Mouse (Mus musculus) layer of hippocampus, postnatal 36 days (tissue): ENCODE measurements at regions not wholly inside any gene's neighbourhood (a gene's known extent, or its start where the extent isn't known, plus 50 kb on each side); places are given as distances from the start of the nearest gene placed in this dataset.

Source experiments
- DNase-seq, 2 experiments: peaks; one replicate each; pipeline ENCODE4 v3.0.0; 2022

DNA sequence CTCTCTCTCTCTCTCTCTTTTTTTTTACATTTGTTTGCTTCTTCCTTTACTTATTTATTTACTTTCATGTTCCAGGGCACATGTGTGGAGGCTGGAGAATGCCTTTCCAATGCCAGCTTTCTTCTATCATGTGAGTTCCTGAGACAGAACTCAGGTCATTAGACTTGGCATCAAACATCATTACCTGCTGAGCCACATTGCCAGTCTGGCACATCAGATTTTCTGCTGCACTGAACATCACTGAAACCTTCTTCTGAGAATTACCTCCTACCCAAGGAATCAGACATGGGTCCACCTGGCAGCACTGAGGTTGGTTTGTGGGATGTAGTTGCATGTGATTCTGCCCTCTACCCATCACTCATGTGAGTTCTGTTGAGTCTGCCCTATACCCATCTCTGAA lies 279.2 kb upstream of the Fam19a5 start:
- DNase-seq = no peak

DNA sequence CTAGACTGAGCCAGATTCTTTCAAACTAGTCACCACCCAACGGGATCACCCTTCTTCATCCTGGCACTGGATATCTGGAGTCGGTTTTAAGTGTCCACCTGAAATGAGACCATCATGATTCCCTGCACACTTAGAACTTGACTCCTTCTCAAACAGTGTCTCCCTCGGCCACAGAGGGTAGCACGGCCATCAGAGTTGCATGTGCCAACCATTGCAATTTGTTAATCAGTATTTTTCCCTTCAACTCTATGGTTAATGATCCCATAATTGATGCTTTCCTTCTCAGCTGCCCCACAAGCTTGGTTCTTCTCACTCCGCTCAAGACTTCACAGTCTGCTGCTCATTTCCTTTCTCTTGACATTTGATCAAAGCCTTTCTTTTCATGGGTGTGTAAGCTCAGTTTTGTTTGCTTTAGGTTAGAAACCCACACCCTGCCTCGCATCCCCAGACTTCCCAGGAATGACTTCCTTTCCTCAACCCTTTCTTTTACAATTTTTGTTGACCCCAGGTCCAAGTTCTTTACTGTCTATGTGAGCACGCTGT lies 253.0 kb upstream of the Fam19a5 start:
- DNase-seq = no peak

DNA sequence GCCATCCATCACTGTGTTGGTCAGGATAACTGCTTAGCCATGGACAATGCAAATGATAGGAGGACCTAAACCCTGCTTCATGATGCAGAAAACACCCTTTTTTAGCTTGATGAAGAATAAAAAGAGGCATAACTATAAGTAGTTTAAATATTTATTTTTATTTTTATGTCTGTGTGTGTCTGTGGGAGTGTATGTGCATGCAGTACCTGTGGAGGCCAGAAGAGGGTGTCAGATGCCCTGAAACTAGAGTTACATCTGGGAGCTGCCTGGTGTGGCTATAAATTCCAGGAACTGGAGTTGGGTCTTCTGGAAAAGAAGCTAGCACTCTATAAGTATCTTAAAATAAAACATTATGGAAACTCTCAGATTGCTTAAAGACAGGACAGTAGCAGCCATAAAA lies 224.2 kb upstream of the Fam19a5 start:
- DNase-seq = no peak

DNA sequence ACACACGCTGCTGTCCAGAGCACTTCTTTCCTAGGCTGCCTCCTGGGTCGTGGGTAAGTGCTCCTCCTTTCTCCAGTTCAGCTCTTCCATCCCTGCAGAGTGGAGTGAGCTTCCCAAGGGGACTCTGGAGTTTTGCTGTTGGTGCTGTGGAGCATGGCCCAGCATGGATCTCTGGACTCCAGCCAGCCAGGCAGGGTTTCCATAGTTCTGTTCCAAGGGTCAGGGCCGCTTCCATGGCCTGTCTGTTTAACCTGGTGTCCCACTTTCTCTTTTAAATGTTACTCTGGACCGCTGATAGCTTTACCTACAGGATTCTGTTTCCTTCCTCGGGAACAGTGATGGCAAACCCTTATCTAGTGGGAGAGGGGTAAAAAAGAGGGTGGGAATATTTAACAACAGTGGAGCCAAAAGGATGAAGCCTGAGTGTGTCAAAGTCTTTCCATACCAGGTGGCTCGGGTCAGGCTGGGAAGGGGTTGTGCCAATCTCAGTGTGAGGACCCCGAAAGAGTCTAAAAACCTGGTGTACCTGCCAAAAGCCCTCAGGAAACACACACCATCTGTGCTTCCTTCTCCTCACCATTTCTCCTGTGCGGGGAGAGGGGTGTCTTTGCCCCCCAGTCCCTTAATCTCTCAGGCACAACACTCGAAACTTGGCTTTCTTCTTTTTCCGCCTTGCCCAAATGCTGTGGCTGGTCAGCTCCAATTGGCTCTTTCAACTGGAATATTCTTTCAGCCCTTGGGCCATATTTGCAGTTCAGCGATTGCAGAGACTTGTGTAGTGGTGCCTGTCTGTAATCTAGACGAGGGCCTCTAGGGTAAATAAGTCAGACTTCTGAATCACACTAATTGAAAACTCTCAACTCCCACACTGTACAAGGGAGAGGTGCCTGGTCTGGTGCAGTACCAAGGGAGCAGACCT lies 222.8 kb upstream of the Fam19a5 start:
- DNase-seq = no peak

DNA sequence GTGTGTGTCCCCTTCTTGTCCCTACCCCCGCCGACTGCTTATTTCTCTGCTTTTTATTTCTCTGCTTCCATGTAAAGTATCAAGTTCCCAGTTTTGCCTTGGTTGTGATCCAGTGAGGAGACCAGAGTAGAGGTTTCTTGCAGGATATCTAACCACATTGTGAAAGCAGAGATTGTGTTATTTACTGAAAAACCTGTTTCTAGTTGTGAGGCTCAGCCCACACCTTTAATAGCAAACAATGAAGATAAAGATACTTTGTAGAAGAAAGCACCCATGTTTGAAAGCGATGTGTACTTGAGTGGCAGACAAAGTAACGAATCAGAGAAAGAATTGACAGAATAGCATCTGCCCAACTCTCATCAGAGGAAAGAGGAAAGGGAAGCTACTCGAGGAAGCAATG lies 218.7 kb upstream of the Fam19a5 start:
- no peak for DNase-seq

DNA sequence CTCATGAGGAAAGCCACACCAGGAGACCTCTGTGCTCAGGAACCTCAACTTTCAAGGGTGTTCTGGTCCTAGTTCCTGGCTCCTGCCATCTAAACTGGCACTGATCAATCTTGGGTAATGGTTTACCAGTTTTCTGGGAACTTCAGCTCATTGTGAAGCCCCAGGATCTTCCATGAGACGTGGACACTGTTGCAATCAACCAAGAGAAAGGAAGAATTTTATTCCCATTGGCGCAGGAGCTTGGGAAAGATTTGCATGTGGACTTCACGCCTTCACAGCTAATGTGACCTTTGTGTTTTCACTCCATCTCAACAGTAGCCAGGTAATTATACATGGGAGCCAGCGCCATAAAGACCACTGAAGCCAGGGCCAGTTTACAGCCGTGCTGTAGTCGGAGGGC lies 217.8 kb upstream of the Fam19a5 start:
- no peak for DNase-seq

DNA sequence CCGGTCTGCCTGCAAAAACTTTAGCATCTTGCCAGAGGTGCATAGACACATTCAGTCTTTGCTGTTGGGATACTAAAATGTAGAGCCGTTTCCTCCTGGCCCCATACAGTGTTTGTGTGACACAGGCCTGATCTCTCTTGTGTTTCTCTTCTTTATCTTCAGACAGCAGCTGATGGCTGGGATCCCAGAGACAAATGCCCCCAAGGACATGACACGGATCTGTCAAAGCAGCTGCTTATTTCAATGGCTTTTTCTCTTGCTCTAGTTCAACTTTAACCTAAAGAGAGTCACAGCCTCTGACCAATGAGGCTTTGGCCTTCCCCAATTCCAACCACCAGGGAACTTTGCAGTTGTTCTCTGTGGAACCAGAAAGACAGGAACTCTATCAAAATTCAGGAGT lies 211.7 kb upstream of the Fam19a5 start:
- no peak for DNase-seq

DNA sequence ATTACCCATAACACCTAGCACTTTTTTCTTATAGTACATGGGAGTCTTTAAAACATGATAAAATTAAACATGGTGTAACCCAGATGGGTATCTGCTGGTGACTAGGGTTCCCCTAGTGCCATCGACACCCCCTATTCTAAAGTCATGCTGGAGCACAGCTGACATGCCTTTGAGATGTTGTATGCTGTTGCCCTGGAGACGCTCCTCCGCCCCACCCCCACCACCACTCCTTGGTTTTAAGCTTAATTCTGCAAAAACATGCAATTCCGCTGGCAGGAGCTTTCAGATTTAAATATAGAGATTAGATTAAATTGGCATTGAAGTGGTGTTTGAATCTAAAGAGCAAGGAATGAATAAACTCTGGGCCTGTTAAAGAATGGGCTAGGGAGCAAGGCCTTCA lies 210.6 kb upstream of the Fam19a5 start:
- DNase-seq = no peak

DNA sequence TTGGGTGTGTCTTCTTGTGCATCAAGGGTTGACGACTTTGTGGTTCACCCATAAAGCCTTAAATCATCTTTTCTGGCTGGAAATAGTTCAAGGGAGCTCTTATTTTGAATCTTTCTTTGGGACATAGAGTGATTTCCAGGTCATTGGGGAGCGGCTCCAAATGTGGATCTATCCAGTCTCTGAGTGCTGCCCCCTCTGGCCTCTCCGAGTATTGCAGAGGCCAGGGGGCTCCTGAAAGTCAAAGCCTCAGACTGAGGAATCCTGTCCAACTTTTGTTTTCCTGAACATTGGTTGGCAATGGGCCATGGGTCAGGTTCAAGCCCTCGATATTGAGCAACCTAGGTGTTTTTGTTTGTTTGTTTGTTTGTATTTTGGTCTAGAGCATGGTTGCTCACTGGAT lies 209.7 kb upstream of the Fam19a5 start:
- DNase-seq = no peak

DNA sequence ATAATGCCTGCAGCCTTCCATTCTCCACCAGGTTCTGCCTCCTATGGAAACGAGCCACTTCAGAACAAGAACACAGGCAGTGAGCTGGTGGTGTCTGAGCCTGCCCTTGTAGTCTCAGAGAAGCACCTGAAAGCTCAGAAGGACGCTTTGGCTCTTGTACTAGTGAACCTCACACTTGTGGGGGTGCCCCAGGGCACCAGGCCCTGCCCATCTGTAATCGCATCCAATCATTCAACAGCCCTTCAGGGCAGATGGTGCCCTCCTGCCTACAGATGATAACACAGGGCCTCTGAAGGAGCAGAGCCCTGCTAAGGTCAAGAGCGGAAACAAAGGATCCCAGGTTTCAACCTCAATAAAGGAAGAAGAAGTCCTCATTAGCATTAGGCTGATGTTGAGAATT lies 208.8 kb upstream of the Fam19a5 start:
- DNase-seq = no peak

DNA sequence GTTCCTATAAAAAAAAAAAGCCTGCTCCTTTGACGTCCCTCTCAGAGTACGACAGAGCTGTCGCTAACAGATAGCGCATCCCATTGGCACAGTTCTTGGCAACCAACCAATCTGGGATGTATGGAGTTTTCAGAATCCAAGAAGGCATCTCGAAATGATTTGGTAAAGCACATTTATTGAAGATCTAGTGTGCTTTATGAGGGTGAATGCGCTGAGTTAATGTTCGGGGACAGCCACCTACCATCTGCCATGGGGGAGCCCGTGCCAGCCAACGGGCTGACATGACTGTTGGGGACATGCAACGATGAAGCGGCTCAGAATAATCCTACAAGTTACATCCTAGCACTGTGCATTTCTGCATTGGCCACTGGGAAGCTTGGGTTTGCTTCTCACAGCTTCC lies 208.4 kb upstream of the Fam19a5 start:
- peak; percentile 74 to 75 for DNase-seq

DNA sequence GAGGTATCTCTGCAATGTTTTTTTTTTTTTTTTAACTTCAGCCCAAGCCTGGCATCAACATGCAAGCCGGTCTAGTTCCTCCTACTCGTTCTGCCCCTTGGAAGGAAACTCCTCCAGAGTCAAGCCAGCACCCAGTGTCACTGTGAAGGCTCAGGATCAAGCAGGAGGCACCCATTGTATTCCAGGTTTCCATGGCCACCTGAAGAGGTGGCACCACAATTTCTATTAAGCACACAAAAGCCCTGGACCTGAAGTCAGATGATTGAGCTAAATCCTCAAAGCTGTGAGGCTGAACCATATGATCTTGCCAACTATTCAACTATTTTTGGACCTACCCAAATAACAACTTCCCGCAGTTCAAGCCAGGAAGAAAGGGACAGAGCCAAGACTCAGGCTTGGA lies 204.2 kb upstream of the Fam19a5 start:
- DNase-seq = peak in 1 of 2 experiments; percentile 38

DNA sequence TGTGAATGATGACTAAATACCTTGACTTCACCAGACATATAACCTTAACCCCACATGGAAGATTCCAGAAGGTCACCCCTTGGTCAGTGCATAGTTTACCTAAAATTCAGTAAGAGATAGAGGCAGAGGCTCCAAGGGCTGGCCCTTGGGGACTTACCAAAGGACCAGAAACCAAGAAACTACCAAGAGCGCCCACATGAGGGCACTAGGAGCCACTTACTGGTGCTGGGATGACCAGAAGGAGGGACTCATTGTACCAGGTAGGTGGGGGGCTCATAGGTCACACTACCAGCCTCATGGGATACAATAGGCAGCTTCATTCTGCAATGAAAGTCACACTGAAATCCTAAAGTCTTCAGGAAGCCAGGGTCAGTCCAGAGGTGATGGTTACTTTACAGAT lies 201.4 kb upstream of the Fam19a5 start:
- DNase-seq = no peak

DNA sequence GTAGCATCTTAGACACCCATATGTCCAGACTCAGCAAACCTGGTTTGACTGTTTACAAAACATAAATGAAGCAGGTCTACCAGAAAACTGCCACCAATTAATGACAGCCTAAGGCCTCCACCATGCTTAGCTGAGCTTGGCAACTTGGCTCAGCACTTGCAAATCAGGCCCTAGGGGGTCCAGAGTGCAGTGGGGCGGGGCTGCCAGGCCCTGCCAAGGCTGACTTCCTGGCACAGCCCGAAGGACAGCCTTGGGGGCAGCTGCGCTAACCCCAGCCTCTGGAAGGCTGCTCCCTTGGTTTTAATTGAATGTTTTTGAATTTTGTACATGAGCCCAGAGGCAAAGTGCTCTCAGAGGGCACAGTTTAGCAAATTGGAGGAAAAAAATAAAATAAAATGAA lies 198.3 kb upstream of the Fam19a5 start:
- DNase-seq = no peak

DNA sequence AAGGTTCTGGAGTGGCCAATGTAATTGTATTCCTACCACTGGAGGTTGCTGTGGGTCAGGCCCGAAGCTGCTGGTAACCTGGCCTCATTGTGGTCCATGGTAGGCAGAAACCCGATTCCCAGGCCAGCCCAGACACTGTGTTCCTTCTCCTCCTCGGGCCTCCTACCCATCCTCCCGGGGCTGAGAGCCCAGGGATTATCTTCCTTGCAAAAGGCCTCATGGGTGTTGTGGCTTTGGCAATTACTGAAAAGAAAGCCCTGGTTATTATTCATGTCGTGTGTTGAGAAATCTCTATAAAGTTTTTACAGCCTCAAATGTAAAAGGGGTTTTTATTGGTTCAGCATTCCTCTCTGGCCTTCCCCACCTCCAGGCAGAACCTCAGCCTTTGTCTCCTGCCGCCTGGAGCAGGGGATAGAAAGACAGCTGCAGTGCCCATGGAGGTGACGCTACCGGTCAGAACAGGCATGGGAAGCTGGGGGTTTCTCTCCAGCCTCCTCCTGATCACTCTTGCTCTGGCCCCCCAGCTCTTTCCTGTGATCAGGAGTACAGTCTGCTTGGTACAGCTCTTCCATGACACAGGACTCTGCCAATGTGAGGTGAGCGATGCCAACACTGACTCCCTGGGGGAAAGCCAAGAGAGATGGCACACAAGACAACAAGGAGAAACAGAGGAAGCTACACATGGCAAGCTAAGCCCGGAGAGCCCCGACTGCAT lies 194.4 kb upstream of the Fam19a5 start:
- DNase-seq = no peak

DNA sequence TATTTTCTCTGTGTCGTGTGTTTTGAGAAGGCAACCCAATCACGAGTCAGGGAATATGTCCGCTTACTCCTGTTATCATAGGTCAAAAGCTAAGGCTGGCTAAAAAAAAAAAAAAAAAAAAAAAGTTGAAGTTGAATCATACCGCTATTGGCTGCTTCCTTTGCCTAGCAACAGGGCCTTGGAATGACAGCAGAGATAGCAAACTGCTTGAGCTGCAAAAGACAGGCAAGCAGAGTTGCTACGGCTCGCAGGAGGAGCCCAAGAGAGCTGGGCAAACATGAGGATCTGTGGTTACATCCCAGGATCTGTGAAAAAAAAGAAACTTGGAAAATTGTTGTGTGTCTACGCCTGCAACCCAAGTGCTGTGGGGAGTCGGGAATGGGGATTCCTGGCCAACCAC lies 191.3 kb upstream of the Fam19a5 start:
- no peak for DNase-seq

DNA sequence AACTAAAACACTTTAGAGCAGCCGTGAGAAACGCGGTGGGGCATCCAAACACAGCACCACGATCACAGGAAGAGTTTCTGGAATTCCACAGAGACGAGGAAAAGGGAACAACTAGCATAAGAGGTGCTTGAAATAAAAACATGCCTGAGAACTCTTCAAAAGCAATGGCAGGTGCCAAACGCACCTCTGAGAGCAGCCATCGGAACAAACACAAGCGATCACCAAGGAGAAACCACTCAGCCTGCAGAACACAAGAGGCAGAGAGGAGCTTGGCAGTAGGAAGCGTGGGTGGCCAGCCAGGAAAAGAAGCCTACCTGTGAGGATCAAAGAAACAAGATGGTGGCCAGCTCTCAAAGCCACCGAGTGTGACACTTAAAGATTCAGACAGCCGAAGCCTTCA lies 190.2 kb upstream of the Fam19a5 start:
- DNase-seq = no peak

DNA sequence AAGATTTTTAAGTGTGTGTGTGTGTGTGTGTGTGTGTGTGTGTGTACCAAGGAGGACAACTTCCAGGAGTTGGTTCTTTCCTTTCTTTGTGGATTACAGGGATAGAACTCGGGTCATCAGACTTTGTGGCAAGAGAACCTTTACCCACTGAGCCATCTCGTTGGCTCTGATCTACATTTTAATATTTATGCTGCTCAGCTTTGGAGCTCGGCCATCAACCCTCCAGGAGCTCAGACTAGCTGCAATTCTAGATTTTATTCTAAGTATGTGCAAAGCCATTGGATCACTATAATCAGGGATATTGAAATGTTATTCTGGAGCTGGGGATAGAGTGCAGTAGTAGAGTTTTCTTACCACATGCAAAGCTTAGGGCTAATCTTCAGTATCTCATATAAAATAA lies 183.6 kb upstream of the Fam19a5 start:
- DNase-seq = no peak

DNA sequence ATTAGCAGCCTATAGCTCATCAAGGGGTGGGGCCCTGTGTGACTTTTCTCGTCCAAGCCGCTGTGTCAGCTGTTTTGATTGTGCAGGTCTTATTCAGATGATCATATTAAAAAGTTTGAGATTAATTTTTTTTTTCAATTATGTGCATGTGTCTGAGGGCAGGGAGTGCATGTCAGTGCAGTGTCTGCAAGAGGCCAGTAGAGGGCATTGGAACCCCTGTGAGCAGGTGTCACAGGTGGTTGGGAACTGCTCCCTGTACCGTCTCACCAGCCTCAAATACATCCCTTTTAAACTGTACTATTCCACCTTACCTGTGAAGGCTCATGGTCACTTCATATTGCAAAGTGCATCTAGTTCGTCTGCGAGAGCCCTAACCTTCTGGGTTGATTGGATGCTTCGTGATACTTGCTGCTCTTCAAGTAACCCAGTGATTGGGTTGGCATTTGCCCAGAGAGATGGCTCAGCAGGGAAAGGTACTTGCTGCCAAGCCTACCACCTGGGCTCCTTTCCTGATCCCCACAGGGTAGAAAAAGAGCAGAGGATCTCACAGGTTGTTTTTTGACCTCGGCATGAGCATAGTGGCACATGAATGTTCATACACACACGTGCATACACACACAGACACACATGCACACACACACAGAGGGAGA lies 178.3 kb upstream of the Fam19a5 start:
- DNase-seq = no peak

DNA sequence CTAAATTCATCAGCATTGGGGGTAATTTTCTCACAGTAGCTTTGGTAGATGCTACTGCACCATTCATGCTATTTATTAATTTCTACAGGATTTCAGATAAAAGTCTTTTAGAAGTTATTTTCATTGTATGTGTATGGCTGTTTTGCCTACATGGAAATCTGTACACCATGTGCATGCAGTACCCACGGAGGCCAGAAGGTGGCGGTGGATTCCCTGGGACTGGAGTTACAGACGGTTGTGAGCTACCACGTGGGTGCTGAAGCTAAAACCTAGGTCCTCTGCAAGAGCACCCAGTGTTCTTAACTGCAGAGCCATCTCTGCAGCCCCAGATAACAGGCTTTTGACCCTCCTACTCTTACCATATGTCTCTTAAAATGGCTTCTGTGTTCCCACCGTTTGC lies 176.7 kb upstream of the Fam19a5 start:
- no peak for DNase-seq

DNA sequence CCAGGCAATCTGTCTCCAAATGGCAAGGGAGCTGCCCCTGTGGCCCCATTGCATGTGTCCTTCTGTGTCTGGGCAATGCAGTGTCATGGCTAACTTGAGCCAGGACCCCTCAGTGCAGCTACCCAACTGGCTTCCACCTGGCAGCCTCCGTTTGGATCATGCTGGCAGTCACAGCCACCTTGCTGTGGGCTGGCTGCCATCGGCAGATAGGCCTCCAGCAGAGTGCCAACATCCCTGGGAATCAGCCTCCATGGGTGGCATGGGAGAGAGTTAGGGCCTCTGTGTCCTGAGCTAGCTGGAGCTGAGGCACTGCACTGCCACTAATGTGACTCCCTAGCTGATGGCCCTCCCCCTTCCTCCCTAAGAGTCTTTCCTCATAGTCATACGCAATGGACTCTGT lies 174.7 kb upstream of the Fam19a5 start:
- DNase-seq = no peak

DNA sequence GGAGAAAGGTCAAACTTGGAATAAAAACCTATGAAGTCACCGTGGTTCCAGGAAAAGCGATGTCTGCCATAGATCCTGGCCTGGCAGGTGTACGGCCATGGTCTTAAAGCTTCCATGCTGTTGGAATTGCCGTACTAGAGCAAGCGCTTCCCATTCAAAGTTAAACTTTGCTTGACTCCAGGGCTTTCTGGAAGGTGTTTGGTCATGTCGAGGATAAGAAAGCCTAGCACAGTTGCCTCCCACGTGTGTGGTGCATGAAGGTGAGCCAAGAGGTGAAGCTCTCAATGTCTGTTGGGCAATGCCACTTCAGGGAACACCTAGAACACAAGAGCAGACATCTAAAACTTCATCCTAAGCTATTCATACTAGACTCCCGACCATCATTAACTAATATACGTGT lies 174.3 kb upstream of the Fam19a5 start:
- no peak for DNase-seq

DNA sequence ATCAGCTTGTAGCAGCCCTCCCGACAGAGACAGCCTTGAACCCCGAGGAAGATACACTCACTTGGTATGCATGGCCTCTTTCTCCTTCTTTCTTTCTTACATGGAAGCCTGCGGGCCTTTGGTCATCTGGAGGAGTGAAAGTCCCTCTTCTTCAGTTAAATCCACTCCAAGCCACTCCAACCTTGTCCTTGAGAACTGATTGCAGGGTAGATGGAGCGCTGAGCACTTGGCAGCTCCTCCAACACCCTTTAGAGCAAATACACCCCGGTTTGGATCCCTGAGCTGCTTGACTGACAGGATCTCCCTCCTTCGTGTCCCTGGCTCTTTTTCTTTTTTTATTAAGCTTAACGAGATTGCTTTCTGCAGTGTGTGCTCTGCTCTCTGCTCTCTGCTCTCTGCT lies 173.3 kb upstream of the Fam19a5 start:
- DNase-seq = no peak
